Mouse (Mus musculus): ENCODE data around the gene Tbc1d22a.

DNA sequence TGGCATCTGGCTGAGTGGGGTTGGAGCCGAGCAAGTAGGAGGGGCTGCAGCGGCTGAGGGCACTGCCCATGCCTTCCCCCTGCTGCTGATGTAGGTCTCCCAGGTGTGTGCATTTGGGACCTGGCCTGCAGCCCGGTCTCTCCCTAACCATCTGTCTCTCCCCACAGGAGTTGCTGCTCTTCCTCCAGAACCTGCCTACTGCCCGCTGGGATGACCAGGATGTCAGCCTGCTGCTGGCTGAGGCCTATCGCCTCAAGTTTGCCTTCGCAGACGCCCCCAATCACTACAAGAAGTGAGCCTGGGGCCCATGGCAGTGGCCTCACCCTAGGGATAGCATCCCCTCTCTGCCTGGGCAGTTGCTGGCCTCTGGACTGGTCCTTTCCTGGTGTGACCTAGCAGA, 282.4 kb downstream of the Tbc1d22a start:
- TF ChIP-seq CTCF (IDR thresholded peaks at IDR 0.05; ENCODE audit: borderline replicate concordance, control insufficient read depth, extremely low read depth, insufficient read depth, low read length, poor library complexity) (no peak), POLR2A (IDR thresholded peaks at IDR 0.05; ENCODE audit: control insufficient read depth, extremely low read depth, insufficient read depth, low read length, poor library complexity) (no peak)

Data from thymus, adult 2 months (tissue).